Mouse (Mus musculus) liver, embryonic 14.5 days (tissue): ENCODE results near the gene Tmem181a.
"Not testable (repeated sequence)": the region's sequence is repeated elsewhere in the genome, so short reads cannot be mapped to it uniquely, and the experiment has no call there.

Source experiments
- CTCF ChIP-seq: IDR thresholded peaks from 2 replicates; pipeline ENCODE4 v1.5.1; 2016; ENCODE audit warnings: antibody characterized with exemption, low read depth, control low read depth
- EP300 ChIP-seq: IDR thresholded peaks from 2 replicates; pipeline ENCODE4 v1.6.1; 2016; ENCODE audit warnings: antibody characterized with exemption, low read depth

DNA sequence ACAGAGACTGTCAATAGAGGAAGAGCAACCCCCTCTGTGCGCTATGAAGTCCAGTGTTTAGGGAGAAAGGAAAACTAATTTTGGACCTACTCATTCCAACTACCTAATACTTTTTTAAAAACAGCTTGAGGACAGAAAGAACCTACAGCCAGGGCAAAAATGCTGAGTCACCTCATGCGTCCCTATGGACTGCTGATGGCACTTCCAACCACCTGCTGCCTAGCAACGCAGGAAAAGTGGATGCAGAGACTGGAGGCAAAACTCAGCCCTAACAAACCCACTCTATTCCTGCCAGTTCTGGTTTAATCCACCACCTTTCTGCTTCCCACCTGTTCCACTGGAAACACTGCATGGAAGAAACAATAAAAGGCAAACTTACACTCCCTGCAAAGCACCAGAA, 56.1 kb downstream of the Tmem181a start:
- TF ChIP-seq CTCF, EP300: not testable (repeated sequence)
